Mouse (Mus musculus) liver, embryonic 15.5 days (tissue): ENCODE results near the gene Rbms3. TPM values are rescaled to one million over a fixed set of nuclear protein-coding genes. Genes with fewer than 3 reads are reported as not detected.

Source experiments
- ATAC-seq: fragments of 200-750 bp; cut with Nextera tagmentation; 2 replicates; pipeline ENCODE4 v1.8.0; 2017; ENCODE audit warnings: moderate number of reproducible peaks, mild to moderate bottlenecking, moderate library complexity; ENCODE audit not compliant: insufficient read depth
- H3K27ac ChIP-seq: fragments of 300-500 bp; sonication (generic); replicated peaks from 2 replicates; pipeline ENCODE4 v1.5.1; 2015; ENCODE audit warnings: mild to moderate bottlenecking, inconsistent platforms
- H3K27me3 ChIP-seq: fragments of 300-500 bp; sonication (generic); 2 replicates; pipeline ENCODE4 v1.6.1; 2015; ENCODE audit warnings: mild to moderate bottlenecking, inconsistent platforms
- H3K36me3 ChIP-seq: fragments of 300-500 bp; sonication (generic); replicated peaks from 2 replicates; pipeline ENCODE4 v1.6.1; 2015; ENCODE audit warnings: moderate library complexity, mild to moderate bottlenecking, inconsistent platforms
- H3K4me1 ChIP-seq: fragments of 300-500 bp; sonication (generic); replicated peaks from 2 replicates; pipeline ENCODE4 v1.6.1; 2015; ENCODE audit warnings: inconsistent platforms
- H3K4me2 ChIP-seq: fragments of 300-500 bp; sonication (generic); 2 replicates; pipeline ENCODE4 v1.6.1; 2015; ENCODE audit warnings: moderate library complexity, mild to moderate bottlenecking, inconsistent platforms
- H3K4me3 ChIP-seq: fragments of 300-500 bp; sonication (generic); replicated peaks from 2 replicates; pipeline ENCODE4 v1.5.1; 2015; ENCODE audit warnings: mild to moderate bottlenecking, inconsistent platforms
- H3K9ac ChIP-seq: fragments of 300-500 bp; sonication (generic); 2 replicates; pipeline ENCODE4 v1.6.1; 2015; ENCODE audit warnings: moderate library complexity, mild to moderate bottlenecking, inconsistent platforms
- H3K9me3 ChIP-seq: fragments of 300-500 bp; sonication (generic); replicated peaks from 2 replicates; pipeline ENCODE4 v1.6.1; 2016; ENCODE audit warnings: inconsistent platforms
- WGBS: fragments of 180-500 bp; shearing (Covaris S2); methylation state at CpG from one replicate; pipeline ENCODE4 v1.1.7; 2015; ENCODE audit warnings: mixed read lengths; ENCODE audit not compliant: insufficient replicate concordance; 5-methylcytosine and 5-hydroxymethylcytosine counted together
- polyA plus RNA-seq: library from polyadenylated mRNA; unstranded; fragments of >200 nt; fragmentation: Nextera tagmentation; extraction: Ambion mirVana; gene quantifications from 2 replicates; pipeline ENCODE4 v1.2.1, GENCODE M21; 2015

Rbms3 gene
- polyA plus RNA-seq, 1 experiment from 2014 or later, result 3.0 TPM

DNA sequence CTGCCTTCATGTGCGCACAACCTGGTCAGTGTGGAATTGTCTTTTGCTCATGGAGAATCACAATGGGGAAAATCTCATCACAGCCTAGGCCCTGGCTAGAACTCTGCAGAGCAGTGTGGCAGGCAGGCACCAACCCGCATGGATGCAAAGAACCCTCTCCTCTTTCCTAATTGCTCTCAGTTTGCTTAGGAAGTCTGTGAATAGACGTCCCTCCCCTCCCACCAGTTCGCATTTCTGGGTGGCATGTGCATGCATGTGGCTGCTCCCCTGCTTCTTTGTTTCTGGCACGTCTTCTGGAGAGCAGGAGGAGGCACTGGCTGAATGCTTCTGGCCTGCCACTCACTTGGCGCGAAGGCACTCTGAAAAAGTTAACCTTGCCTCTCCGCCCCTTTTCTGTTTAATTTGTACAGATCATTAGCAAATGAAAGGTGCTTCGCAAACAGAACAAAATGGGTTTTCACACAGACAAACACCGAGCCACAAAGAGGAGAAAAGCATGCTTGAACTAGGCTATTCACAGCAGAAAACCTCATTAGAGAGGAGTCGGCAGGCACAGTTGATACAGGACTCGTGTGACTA is 710.2 kb downstream of the Rbms3 start:
- no peak overlapping the region for H3K27ac ChIP-seq
- no peak overlapping the region for H3K4me2 ChIP-seq
- H3K9ac ChIP-seq, result no peak overlapping the region
- ATAC-seq, result no peak
- H3K36me3 ChIP-seq, result no peaks in the 10 kb centered on the region
- H3K4me3 ChIP-seq, result no peak overlapping the region
- no peaks in the 10 kb centered on the region for H3K9me3 ChIP-seq
- no peaks in the 10 kb centered on the region for H3K4me1 ChIP-seq
- 55% methylated on average over 12 of the region's 12 CpGs for WGBS
- no peaks in the 10 kb centered on the region for H3K27me3 ChIP-seq

DNA sequence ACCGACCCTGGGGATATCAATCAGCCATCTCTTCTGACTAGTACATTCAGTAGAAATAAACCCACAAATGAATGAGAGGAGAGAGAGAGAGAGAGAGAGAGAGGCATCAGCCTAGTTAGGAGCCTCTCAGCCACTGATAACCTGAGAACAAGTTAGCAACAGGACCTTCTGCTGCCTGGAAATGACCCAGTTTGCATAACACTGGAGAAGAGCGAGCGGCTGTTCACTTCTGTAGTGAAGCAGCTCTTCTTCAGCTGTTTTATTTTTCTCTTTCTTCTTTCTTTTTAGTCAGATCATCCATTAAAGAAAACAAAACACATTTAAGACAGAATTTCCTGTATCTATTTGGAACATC is 717.2 kb downstream of the Rbms3 start:
- no peaks in the 10 kb centered on the region for H3K36me3 ChIP-seq
- H3K9ac ChIP-seq, result no peak overlapping the region
- H3K9me3 ChIP-seq, result no peaks in the 10 kb centered on the region
- no peak overlapping the region for H3K4me3 ChIP-seq
- no peaks in the 10 kb centered on the region for H3K4me1 ChIP-seq
- no peaks in the 10 kb centered on the region for H3K27me3 ChIP-seq
- WGBS, result 37% methylated on average over 3 of the region's 3 CpGs
- ATAC-seq, result no peak
- H3K4me2 ChIP-seq, result no peak overlapping the region
- no peak overlapping the region for H3K27ac ChIP-seq

DNA sequence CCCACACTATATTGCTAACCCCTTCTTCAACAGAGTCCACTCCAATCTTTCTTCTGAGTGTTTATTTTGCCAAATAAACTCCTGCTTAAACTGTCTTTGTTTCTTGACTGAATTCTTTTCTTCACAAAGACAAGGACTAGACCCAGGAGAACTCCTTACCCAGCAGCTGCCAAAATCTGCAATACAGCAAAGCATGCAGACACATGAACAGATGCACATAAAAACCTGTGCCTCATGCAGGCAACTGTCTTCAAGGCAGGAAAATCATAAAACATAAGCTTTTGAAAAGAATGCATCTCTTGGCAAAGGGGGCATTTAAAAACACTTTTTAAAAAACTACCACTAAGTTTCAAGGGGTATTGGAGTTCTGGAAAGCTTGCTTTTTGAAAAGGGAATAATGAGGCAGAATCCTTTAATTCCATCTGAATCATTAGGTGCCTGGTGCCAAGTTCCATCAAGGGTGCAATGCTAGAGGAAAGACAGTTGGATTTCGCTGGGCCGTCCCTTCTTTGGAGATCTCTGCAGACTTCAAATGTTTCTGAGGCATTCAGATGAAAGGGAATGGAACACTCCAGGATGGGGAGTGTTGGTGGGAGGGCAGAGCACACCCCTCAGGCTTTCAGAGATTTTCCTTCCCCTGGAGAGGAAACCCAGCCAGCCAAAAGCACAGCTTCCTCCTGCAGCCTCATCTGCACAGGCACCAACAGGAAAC is 717.8 kb downstream of the Rbms3 start:
- no peak for ATAC-seq
- no peaks in the 10 kb centered on the region for H3K4me1 ChIP-seq
- no peak overlapping the region for H3K9ac ChIP-seq
- no peaks in the 10 kb centered on the region for H3K9me3 ChIP-seq
- 35% methylated on average over 2 of the region's 2 CpGs for WGBS
- no peak overlapping the region for H3K4me3 ChIP-seq
- H3K27me3 ChIP-seq, result no peaks in the 10 kb centered on the region
- H3K4me2 ChIP-seq, result no peak overlapping the region
- H3K36me3 ChIP-seq, result no peaks in the 10 kb centered on the region
- no peak overlapping the region for H3K27ac ChIP-seq

DNA sequence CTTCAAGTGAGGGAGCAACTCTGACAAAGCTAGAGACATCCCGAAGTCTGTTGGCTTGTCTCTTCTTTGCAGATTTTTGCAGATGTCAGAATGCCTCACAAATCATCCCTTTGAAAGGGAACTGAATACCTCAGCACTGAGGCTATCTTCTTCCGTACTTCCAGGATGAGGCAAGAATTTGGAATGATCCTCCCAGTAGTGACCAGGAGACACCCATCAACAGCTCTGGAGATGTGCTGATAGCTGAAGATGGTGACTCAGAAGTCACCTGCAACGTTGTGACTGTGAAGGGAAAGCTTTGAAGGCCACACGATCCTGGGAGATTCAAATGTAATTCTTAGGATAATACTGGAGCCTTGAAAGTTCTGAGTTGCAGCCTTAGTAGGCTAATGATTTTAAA is 720.2 kb downstream of the Rbms3 start:
- Histone ChIP-seq H3K4me1 (no peaks in the 10 kb centered on the region), H3K27ac (no peak overlapping the region), H3K4me3 (no peak overlapping the region), H3K4me2 (no peak overlapping the region), H3K27me3 (no peaks in the 10 kb centered on the region), H3K36me3 (no peaks in the 10 kb centered on the region), H3K9me3 (no peaks in the 10 kb centered on the region), H3K9ac (no peak overlapping the region)
- WGBS, result 52% methylated on average over 4 of the region's 4 CpGs
- no peak for ATAC-seq

DNA sequence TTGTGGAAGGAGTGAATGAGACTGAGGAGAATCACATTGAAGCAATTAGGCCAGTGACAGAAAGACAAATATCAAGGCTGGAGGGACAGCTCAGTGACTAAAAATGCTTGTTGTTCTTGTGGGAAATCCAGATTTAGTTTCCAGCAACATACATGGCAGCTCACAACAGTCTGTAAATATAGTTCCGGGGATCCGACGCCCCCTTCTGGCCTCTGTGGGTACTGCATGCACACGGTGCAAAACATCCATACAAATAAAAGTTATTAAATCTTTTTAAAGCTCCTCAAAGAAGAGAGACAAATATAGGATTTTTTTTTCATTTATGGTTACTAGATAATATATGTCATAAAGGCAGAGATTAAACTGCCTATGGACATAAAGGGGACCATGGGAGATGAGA is 722.8 kb downstream of the Rbms3 start:
- no peaks in the 10 kb centered on the region for H3K4me1 ChIP-seq

DNA sequence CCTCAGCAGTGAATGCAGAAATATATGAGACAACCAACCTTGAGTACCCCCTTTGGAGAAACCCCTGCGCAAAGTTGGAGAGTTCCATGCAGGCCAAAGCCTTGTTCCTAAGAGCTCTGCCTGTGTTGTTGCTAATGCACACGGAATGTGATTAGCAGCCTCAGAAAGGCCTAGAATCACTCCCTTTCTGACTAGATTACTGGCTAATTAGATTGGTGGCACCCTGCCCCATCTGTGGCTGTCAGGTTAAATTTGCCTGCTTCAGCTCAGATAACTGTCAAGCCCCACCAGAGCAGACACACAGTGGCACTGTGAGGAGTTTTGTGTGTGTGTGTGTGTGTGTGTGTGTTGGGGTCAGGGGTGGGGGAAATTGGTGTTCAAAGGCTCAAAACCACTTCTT is 724.1 kb downstream of the Rbms3 start:
- H3K4me3 ChIP-seq, result no peak overlapping the region
- no peak overlapping the region for H3K9ac ChIP-seq
- H3K9me3 ChIP-seq, result no peaks in the 10 kb centered on the region
- no peaks in the 10 kb centered on the region for H3K4me1 ChIP-seq
- H3K4me2 ChIP-seq, result no peak overlapping the region
- no peaks in the 10 kb centered on the region for H3K36me3 ChIP-seq
- H3K27ac ChIP-seq, result no peak overlapping the region
- ATAC-seq, result no peak
- H3K27me3 ChIP-seq, result no peaks in the 10 kb centered on the region
- 65% methylated on average over 2 of the region's 2 CpGs for WGBS

More for the DNA sequence above, 722.8 kb downstream of the Rbms3 start:
- Histone ChIP-seq H3K9ac (no peak overlapping the region), H3K9me3 (no peaks in the 10 kb centered on the region), H3K27me3 (no peaks in the 10 kb centered on the region), H3K27ac (no peak overlapping the region), H3K36me3 (no peaks in the 10 kb centered on the region), H3K4me3 (no peak overlapping the region), H3K4me2 (no peak overlapping the region)
- no peak for ATAC-seq
- WGBS, result 26% methylated on average over 4 of the region's 4 CpGs

DNA sequence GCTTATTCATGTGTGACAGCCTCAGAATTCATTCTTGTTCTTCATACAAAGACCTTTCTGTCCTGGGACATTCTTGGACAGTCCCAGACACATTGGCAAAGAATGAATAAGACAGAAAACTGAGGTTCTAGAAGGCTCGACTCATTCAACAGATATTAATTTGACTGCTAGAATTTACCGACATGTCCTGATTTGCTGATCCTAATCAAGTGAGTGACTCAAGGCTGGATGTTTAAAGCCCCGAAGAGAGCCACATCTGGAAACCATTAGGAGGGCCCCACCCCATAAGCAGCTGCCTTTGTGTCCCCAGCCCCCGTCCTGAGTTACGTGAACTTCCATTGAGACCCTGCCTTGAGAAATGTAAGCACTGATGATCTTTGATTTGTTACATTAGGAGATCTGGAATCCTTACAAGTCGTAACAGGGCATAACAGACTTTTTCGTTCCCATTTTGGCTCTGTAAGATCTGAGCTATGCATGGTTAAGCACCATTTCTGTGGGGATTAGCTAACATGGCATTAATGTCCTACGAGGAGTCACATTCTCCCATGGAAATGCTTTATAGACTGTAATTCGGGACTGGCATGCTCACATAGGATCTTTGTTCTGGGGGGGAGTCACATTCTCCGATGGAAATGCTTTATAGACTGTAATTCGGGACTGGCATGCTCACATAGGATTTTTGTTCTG is 726.3 kb downstream of the Rbms3 start:
- Histone ChIP-seq H3K36me3 (no peaks in the 10 kb centered on the region), H3K4me1 (no peaks in the 10 kb centered on the region), H3K4me2 (no peak overlapping the region), H3K9ac (no peak overlapping the region), H3K4me3 (no peak overlapping the region), H3K27me3 (no peaks in the 10 kb centered on the region), H3K27ac (no peak overlapping the region), H3K9me3 (no peaks in the 10 kb centered on the region)
- no peak for ATAC-seq
- 60% methylated on average over 11 of the region's 11 CpGs for WGBS

DNA sequence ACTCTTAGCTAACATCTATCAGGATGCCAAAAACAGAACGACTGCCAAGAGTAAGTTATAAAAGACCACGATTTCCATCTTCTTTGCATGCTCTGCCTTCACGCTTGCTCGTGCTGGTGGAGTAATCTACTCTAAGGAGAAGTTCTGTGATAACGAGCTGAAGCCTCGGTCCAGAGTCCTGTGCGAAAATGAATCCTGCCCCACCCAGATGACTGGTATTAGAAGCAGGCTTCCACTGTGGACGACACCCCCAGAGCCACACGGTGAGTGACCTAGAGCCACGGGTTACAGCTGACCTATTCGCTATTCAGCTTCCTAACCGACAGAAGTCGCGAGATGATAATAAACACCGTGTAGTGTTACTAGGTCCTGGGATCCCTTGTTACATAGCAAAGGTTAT is 730.3 kb downstream of the Rbms3 start:
- H3K4me2 ChIP-seq, result no peak overlapping the region
- H3K36me3 ChIP-seq, result no peaks in the 10 kb centered on the region
- H3K27me3 ChIP-seq, result no peaks in the 10 kb centered on the region
- no peak overlapping the region for H3K4me3 ChIP-seq
- no peaks in the 10 kb centered on the region for H3K9me3 ChIP-seq
- no peak overlapping the region for H3K9ac ChIP-seq
- no peak for ATAC-seq
- H3K27ac ChIP-seq, result no peak overlapping the region
- 59% methylated on average over 15 of the region's 15 CpGs for WGBS
- no peaks in the 10 kb centered on the region for H3K4me1 ChIP-seq

DNA sequence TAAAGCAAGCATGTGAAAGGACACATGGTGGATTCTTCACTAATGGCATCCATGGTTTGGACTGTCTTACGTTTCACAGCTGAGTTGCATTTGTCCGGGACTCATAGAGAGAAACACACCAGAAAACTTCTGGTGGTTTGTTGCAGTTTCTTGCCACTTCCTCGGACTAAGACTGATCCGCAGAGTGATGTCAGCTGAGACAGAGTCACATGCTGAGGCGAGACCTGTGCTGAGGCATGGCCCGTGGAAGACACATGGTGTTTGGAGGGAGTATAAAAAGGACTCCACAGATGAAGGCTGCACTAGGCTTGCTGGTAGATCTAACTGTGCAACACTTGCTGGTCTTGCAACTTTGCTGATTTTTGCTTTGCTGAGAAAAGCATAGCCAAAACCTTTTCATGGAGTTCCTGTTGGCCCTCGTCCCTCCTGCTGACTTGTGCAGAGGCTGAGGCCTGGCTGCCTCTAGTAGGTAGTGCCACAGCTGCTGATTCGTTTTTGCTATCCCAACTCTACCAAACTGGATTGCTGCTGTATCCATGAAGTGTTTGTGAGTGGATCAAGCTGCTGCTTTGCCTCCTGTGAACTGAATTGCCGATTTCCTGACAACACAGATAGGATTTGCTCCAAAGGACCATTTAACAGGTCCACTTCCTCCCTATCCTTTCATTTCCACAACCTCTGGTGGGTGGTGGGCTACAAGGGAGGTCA is 742.6 kb downstream of the Rbms3 start:
- Histone ChIP-seq H3K9ac (no peak overlapping the region), H3K4me1 (0 out of 2 replicates have a peak, but pooled peaks cover 4% of the 10 kb centered on the region), H3K36me3 (no peaks in the 10 kb centered on the region), H3K4me3 (no peak overlapping the region), H3K9me3 (no peaks in the 10 kb centered on the region), H3K4me2 (no peak overlapping the region), H3K27ac (no peak overlapping the region), H3K27me3 (no peaks in the 10 kb centered on the region)
- no peak for ATAC-seq
- WGBS, result 66% methylated on average over 9 of the region's 9 CpGs

DNA sequence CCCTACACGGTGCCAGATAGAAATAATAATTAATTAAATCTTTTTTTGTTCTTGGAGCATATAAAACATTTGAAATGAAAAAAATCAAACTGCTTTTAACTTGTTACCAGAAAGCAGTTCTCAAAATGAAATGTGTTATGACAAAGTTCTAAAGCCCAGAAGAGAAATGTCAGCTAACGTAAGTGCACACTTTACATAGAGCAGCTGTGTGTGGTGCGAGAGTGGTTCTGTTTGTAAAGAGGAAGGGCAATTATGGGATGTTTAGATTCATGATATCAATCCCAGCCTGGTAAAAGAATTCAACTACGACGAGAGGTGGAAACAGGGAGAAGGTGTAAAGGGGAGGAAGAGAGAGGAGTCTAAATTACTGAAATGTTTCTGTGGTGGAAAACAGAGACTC is 744.1 kb downstream of the Rbms3 start:
- 0 out of 2 replicates have a peak, but pooled peaks cover 4% of the 10 kb centered on the region for H3K4me1 ChIP-seq
- H3K36me3 ChIP-seq, result no peaks in the 10 kb centered on the region
- H3K9ac ChIP-seq, result no peak overlapping the region
- no peak overlapping the region for H3K4me2 ChIP-seq
- no peak overlapping the region for H3K27ac ChIP-seq
- no peak overlapping the region for H3K4me3 ChIP-seq
- 53% methylated on average over 5 of the region's 5 CpGs for WGBS
- H3K9me3 ChIP-seq, result no peaks in the 10 kb centered on the region
- no peaks in the 10 kb centered on the region for H3K27me3 ChIP-seq
- ATAC-seq, result no peak

DNA sequence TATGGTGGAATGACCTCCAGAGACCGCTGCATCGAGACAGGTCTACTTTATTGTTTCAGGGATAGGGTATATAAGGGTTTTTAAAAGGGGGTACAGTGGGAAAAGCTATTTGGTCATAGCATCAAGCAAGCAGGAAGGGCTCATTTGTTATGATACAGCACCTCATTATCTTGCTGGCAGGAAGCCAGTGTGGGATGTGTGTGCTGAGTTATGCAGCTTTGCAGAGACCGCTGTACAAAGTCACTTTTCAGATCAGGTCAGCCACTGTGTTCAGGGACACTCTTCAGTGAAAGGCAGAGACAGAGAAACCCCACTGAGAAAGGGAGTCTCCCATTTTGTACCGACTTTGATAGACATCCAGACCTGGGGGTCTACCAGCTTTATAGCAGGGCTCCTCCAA is 749.2 kb downstream of the Rbms3 start:
- no peak for ATAC-seq
- H3K4me2 ChIP-seq, result no peak overlapping the region
- no peaks in the 10 kb centered on the region for H3K9me3 ChIP-seq
- H3K4me3 ChIP-seq, result no peak overlapping the region
- no peak overlapping the region for H3K27ac ChIP-seq
- H3K36me3 ChIP-seq, result no peaks in the 10 kb centered on the region
- no peaks in the 10 kb centered on the region for H3K27me3 ChIP-seq
- H3K9ac ChIP-seq, result no peak overlapping the region
- WGBS, result 68% methylated on average over 4 of the region's 4 CpGs
- H3K4me1 ChIP-seq, result peaks cover 4% of the 10 kb centered on the region; the same call in 1 of the 2 replicates
